Mouse (Mus musculus) stomach, postnatal 0 days (tissue): ENCODE results near the gene Fut9. TPM values are rescaled to one million over a fixed set of nuclear protein-coding genes. Genes with fewer than 3 reads are reported as not detected.

Experiments
- ATAC-seq: fragments of 200-750 bp; cut with Nextera tagmentation; 2 replicates; pipeline ENCODE4 v1.8.0; 2017; ENCODE audit not compliant: low FRiP score, low TSS enrichment
- DNase-seq: peaks from one replicate; pipeline ENCODE4 v3.0.0-alpha.2; 2016; ENCODE audit warnings: low spot score
- H3K27ac ChIP-seq: fragments of 300-500 bp; sonication (generic); replicated peaks from 2 replicates; pipeline ENCODE4 v1.5.1; 2014; ENCODE audit warnings: mild to moderate bottlenecking, control low read depth
- H3K27me3 ChIP-seq: fragments of 300-500 bp; sonication (generic); 2 replicates; pipeline ENCODE4 v1.6.1; 2014; ENCODE audit warnings: low read length; ENCODE audit not compliant: control insufficient read depth, insufficient read depth
- H3K36me3 ChIP-seq: fragments of 300-500 bp; sonication (generic); 2 replicates; pipeline ENCODE4 v1.6.1; 2014; ENCODE audit warnings: low read length, mixed read lengths; ENCODE audit not compliant: control insufficient read depth, insufficient read depth
- H3K4me1 ChIP-seq: fragments of 300-500 bp; sonication (generic); replicated peaks from 2 replicates; pipeline ENCODE4 v1.6.1; 2014; ENCODE audit warnings: antibody characterized with exemption; ENCODE audit not compliant: control insufficient read depth, insufficient read depth
- H3K4me2 ChIP-seq: fragments of 300-500 bp; sonication (generic); replicated peaks from 2 replicates; pipeline ENCODE4 v1.6.1; 2014; ENCODE audit warnings: low read depth, mild to moderate bottlenecking, control low read depth, moderate library complexity
- H3K4me3 ChIP-seq: fragments of 300-500 bp; sonication (generic); 2 replicates; pipeline ENCODE4 v1.5.1; 2014; ENCODE audit warnings: low read depth, low read length, control low read depth
- H3K9ac ChIP-seq: fragments of 300-500 bp; sonication (generic); 2 replicates; pipeline ENCODE4 v1.6.1; 2014; ENCODE audit warnings: mild to moderate bottlenecking, low read length, control low read depth, mixed read lengths
- H3K9me3 ChIP-seq: fragments of 300-500 bp; sonication (generic); 2 replicates; pipeline ENCODE4 v1.6.1; 2016; ENCODE audit warnings: low read length; ENCODE audit not compliant: control insufficient read depth
- CTCF ChIP-seq: IDR thresholded peaks from 2 replicates; pipeline ENCODE4 v1.5.1; 2016; ENCODE audit warnings: antibody characterized with exemption, low read depth, mild to moderate bottlenecking, moderate library complexity
- EP300 ChIP-seq: optimal IDR thresholded peaks from 2 replicates; pipeline ENCODE3; 2016; ENCODE audit warnings: antibody characterized with exemption
- WGBS: fragments of 180-500 bp; shearing (Covaris S2); extraction: QIAGEN DNeasy Blood & Tissue Kit; methylation state at CpG from one replicate; pipeline ENCODE4 v1.1.7; 2014; 5-methylcytosine and 5-hydroxymethylcytosine counted together
- polyA plus RNA-seq: library from polyadenylated mRNA; unstranded; fragments of >200 nt; fragmentation: Nextera tagmentation; extraction: Ambion mirVana; gene quantifications from 2 replicates; pipeline ENCODE4 v1.2.1, GENCODE M21; 2015

Gene Fut9
- polyA plus RNA-seq, 1 experiment from 2014 or later: 0.62 TPM

GRCm38 (mm10) chr4:25757909-25758548, 42.0 kb downstream of the Fut9 start:
- Histone ChIP-seq H3K9ac (no peak overlapping the region), H3K4me2 (no peak overlapping the region), H3K36me3 (no peaks in the 10 kb centered on the region), H3K27me3 (no peaks in the 10 kb centered on the region), H3K27ac (no peak overlapping the region), H3K4me3 (no peak overlapping the region), H3K4me1 (no peaks in the 10 kb centered on the region), H3K9me3 (no peaks in the 10 kb centered on the region)
- no peak for ATAC-seq
- WGBS: 78% methylated on average over 4 of the region's 5 CpGs
- no peak for DNase-seq
- no peak for TF ChIP-seq CTCF
- TF ChIP-seq EP300: no peak

- H3K4me2 ChIP-seq: no peak overlapping the region
- H3K9me3 ChIP-seq: no peaks in the 10 kb centered on the region
- H3K27me3 ChIP-seq: no peaks in the 10 kb centered on the region
- no peaks in the 10 kb centered on the region for H3K36me3 ChIP-seq
- H3K9ac ChIP-seq: no peak overlapping the region
- ATAC-seq: no peak
- WGBS: 78% methylated on average over 5 of the region's 5 CpGs
- DNase-seq: no peak
- TF ChIP-seq EP300: no peak
- no peak for TF ChIP-seq CTCF
- no peaks in the 10 kb centered on the region for H3K4me1 ChIP-seq
- H3K4me3 ChIP-seq: no peak overlapping the region
- no peak overlapping the region for H3K27ac ChIP-seq
These were observed 58.5 kb downstream of the Fut9 start for GRCm38 (mm10) chr4:25741553-25741952.

DNA sequence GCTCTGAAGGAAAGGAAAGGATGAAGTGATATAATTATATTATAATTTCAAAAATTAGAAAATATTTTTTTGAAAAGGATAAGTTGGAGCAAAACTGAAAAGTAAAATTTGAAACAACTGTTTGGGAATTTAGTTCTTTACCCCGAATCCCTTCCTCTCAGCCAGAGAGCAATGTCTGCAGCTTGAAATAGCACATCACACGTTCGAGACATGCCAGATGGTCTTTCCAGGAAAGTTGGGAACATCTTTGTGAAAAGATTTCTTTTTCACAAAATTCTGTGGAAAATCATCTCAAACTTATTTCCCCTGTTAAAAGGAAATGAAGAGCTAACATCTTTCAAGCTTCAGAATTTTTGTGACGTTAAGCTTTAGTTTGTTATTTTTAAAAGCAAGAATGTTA, 61.3 kb downstream of the Fut9 start:
- no peak overlapping the region for H3K4me2 ChIP-seq
- H3K27ac ChIP-seq: no peak overlapping the region
- H3K36me3 ChIP-seq: no peaks in the 10 kb centered on the region
- TF ChIP-seq EP300 (no peak), CTCF (no peak)
- no peak overlapping the region for H3K4me3 ChIP-seq
- H3K4me1 ChIP-seq: no peaks in the 10 kb centered on the region
- no peaks in the 10 kb centered on the region for H3K27me3 ChIP-seq
- H3K9me3 ChIP-seq: no peaks in the 10 kb centered on the region
- WGBS: 82% methylated on average over 4 of the region's 4 CpGs
- ATAC-seq: no peak
- no peak overlapping the region for H3K9ac ChIP-seq
- no peak for DNase-seq

DNA sequence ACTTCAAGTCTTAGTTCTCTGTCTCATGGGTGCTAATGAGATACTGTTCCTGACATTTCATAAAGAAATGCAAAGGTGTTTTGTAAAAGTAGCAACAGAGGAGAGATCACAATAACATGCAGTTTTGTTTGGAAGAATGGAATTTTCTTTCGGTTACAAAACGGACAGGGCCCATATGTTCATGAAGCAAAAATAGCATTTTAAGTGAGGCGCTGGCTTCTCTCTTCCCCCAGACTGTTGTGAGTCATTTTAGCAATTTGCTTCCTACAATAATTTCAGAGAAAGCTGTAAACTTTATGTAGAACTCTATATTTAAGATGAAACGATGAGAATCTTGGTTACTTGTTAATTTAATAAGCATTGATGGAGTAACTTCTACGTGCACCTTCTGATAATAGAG, 78.5 kb downstream of the Fut9 start:
- no peak overlapping the region for H3K4me2 ChIP-seq
- 77% methylated on average over 5 of the region's 5 CpGs for WGBS
- H3K9ac ChIP-seq: no peak overlapping the region
- no peaks in the 10 kb centered on the region for H3K9me3 ChIP-seq
- H3K4me3 ChIP-seq: no peak overlapping the region
- no peaks in the 10 kb centered on the region for H3K36me3 ChIP-seq
- no peaks in the 10 kb centered on the region for H3K27me3 ChIP-seq
- H3K27ac ChIP-seq: no peak overlapping the region
- ATAC-seq: no peak
- TF ChIP-seq CTCF (no peak), EP300 (no peak)
- no peaks in the 10 kb centered on the region for H3K4me1 ChIP-seq
- no peak for DNase-seq

GRCm38 (mm10) chr4:25713907-25714306, 86.1 kb downstream of the Fut9 start:
- Histone ChIP-seq H3K27ac (no peak overlapping the region), H3K4me1 (no peaks in the 10 kb centered on the region), H3K4me3 (no peak overlapping the region), H3K4me2 (no peak overlapping the region), H3K9me3 (no peaks in the 10 kb centered on the region), H3K27me3 (no peaks in the 10 kb centered on the region), H3K9ac (no peak overlapping the region), H3K36me3 (no peaks in the 10 kb centered on the region)
- ATAC-seq (no peak), DNase-seq (no peak)
- 67% methylated on average over 2 of the region's 2 CpGs for WGBS
- no peak for TF ChIP-seq EP300
- TF ChIP-seq CTCF: no peak

GRCm38 (mm10) chr4:25684976-25685375, 115.1 kb downstream of the Fut9 start:
- WGBS: 84% methylated on average over 3 of the region's 3 CpGs
- Histone ChIP-seq H3K9ac (no peak overlapping the region), H3K27ac (no peak overlapping the region), H3K36me3 (no peaks in the 10 kb centered on the region), H3K4me1 (no peaks in the 10 kb centered on the region), H3K4me3 (no peak overlapping the region), H3K4me2 (no peak overlapping the region), H3K9me3 (no peaks in the 10 kb centered on the region), H3K27me3 (no peaks in the 10 kb centered on the region)
- ATAC-seq: no peak
- no peak for DNase-seq
- peak; percentile 53 for TF ChIP-seq CTCF
- no peak for TF ChIP-seq EP300
